Mouse (Mus musculus): ENCODE data around the gene Gm49368. TPM values are rescaled to one million over a fixed set of nuclear protein-coding genes. Genes with fewer than 3 reads are reported as not detected.

Gene Gm49368
- total and polyA plus RNA-seq, 3 experiments: 0.23 TPM; not detected in 2

- no peaks in the 10 kb centered on the region for H3K36me3 ChIP-seq (ENCODE audit: control insufficient read depth, insufficient read depth, low read length)
- TF ChIP-seq EP300 (IDR thresholded peaks at IDR 0.05; ENCODE audit: insufficient read depth, low read depth, low read length) (no peak), CTCF (IDR thresholded peaks at IDR 0.05) (no peak), POLR2A (IDR thresholded peaks at IDR 0.05; ENCODE audit: insufficient read depth, low read depth, low read length) (no peak)
- no peak overlapping the region for H3K4me3 ChIP-seq
- intact Hi-C loops (cut with DNase I): no loop called here
- 58% methylated on average over 4 of the region's 4 CpGs for WGBS
- H3K27me3 ChIP-seq (ENCODE audit: control insufficient read depth, insufficient read depth, low read length): no peaks in the 10 kb centered on the region
- DNase-seq: no peak
- H3K9ac ChIP-seq (ENCODE audit: low read depth, low read length): no peak overlapping the region
- H3K4me1 ChIP-seq (ENCODE audit: control insufficient read depth, insufficient read depth, low read length): no peaks in the 10 kb centered on the region
- H3K79me2 ChIP-seq (replicated peaks; ENCODE audit: control insufficient read depth, insufficient read depth, low read length): no peaks in the 10 kb centered on the region; the same call in 1 of the 2 replicates
- H3K27ac ChIP-seq: no peak overlapping the region
Observed at GRCm38 (mm10) chr7:128071816-128072215, 9.3 kb downstream of the Gm49368 start.

- TF ChIP-seq EP300 (IDR thresholded peaks at IDR 0.05; ENCODE audit: insufficient read depth, low read depth, low read length) (no peak), CTCF (IDR thresholded peaks at IDR 0.05) (no peak), POLR2A (IDR thresholded peaks at IDR 0.05; ENCODE audit: insufficient read depth, low read depth, low read length) (no peak)
- Histone ChIP-seq H3K36me3 (ENCODE audit: control insufficient read depth, insufficient read depth, low read length) (no peaks in the 10 kb centered on the region), H3K4me1 (ENCODE audit: control insufficient read depth, insufficient read depth, low read length) (no peaks in the 10 kb centered on the region), H3K27me3 (ENCODE audit: control insufficient read depth, insufficient read depth, low read length) (no peaks in the 10 kb centered on the region), H3K9ac (ENCODE audit: low read depth, low read length) (no peak overlapping the region), H3K79me2 (replicated peaks; ENCODE audit: control insufficient read depth, insufficient read depth, low read length) (no peaks in the 10 kb centered on the region), H3K27ac (no peak overlapping the region), H3K4me3 (no peak overlapping the region)
- WGBS: 87% methylated on average over 8 of the region's 8 CpGs
- DNase-seq: no peak
- intact Hi-C loops (cut with DNase I): no loop called here
Observed at GRCm38 (mm10) chr7:128080012-128080411, 17.5 kb downstream of the Gm49368 start.

- Histone ChIP-seq H3K4me1 (ENCODE audit: control insufficient read depth, insufficient read depth, low read length) (no peaks in the 10 kb centered on the region), H3K27ac (no peak overlapping the region), H3K79me2 (replicated peaks; ENCODE audit: control insufficient read depth, insufficient read depth, low read length) (no peaks in the 10 kb centered on the region), H3K4me3 (no peak overlapping the region), H3K9ac (ENCODE audit: low read depth, low read length) (no peak overlapping the region), H3K27me3 (ENCODE audit: control insufficient read depth, insufficient read depth, low read length) (no peaks in the 10 kb centered on the region), H3K36me3 (ENCODE audit: control insufficient read depth, insufficient read depth, low read length) (no peaks in the 10 kb centered on the region)
- 71% methylated on average over 7 of the region's 7 CpGs for WGBS
- DNase-seq: no peak
- intact Hi-C loops (cut with DNase I): no loop called here
- TF ChIP-seq POLR2A (IDR thresholded peaks at IDR 0.05; ENCODE audit: insufficient read depth, low read depth, low read length): no peak
- TF ChIP-seq CTCF (IDR thresholded peaks at IDR 0.05): no peak
- no peak for TF ChIP-seq EP300 (IDR thresholded peaks at IDR 0.05; ENCODE audit: insufficient read depth, low read depth, low read length)
Observed at GRCm38 (mm10) chr7:128089141-128089540, 26.7 kb downstream of the Gm49368 start.

DNA sequence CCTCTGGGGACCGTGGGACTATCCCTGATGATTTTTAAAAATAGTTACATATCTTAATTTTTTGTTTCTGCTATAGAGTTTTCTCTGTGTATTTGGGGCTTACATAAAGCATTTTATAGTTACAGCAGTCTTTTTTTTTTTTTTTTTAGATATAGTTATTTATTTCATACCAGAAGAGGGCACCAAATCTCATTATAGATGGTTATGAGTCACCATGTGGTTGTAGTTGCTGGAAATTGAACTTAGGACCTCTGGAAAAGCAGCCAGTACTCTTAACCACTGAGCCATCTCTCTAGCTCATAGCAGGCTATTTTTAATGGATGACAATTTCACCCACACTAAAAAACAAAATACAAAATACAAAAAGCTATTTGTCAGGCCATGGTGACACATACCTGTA is 35.7 kb downstream of the Gm49368 start:
- Histone ChIP-seq H3K36me3 (ENCODE audit: control insufficient read depth, insufficient read depth, low read length) (no peaks in the 10 kb centered on the region), H3K27ac (no peak overlapping the region), H3K27me3 (ENCODE audit: control insufficient read depth, insufficient read depth, low read length) (no peaks in the 10 kb centered on the region), H3K79me2 (replicated peaks; ENCODE audit: control insufficient read depth, insufficient read depth, low read length) (no peaks in the 10 kb centered on the region), H3K4me1 (ENCODE audit: control insufficient read depth, insufficient read depth, low read length) (no peaks in the 10 kb centered on the region), H3K4me3 (no peak overlapping the region), H3K9ac (ENCODE audit: low read depth, low read length) (no peak overlapping the region)
- intact Hi-C loops (cut with DNase I): no loop called here
- no peak for DNase-seq
- TF ChIP-seq EP300 (IDR thresholded peaks at IDR 0.05; ENCODE audit: insufficient read depth, low read depth, low read length) (no peak), CTCF (IDR thresholded peaks at IDR 0.05) (peak; percentile 35), POLR2A (IDR thresholded peaks at IDR 0.05; ENCODE audit: insufficient read depth, low read depth, low read length) (no peak)
- WGBS: 85% methylated on average over 1 of the region's 1 CpGs

- Histone ChIP-seq H3K4me3 (no peak overlapping the region), H3K27me3 (ENCODE audit: control insufficient read depth, insufficient read depth, low read length) (no peaks in the 10 kb centered on the region), H3K79me2 (replicated peaks; ENCODE audit: control insufficient read depth, insufficient read depth, low read length) (no peaks in the 10 kb centered on the region), H3K9ac (ENCODE audit: low read depth, low read length) (no peak overlapping the region), H3K4me1 (ENCODE audit: control insufficient read depth, insufficient read depth, low read length) (no peaks in the 10 kb centered on the region), H3K27ac (no peak overlapping the region), H3K36me3 (ENCODE audit: control insufficient read depth, insufficient read depth, low read length) (no peaks in the 10 kb centered on the region)
- intact Hi-C loops (cut with DNase I): loop anchor here (1.0 kb wide), 1 partner anchor 107 kb away; no protein-coding TSS in a partner anchor
- TF ChIP-seq CTCF (IDR thresholded peaks at IDR 0.05) (peak; percentile 35), POLR2A (IDR thresholded peaks at IDR 0.05; ENCODE audit: insufficient read depth, low read depth, low read length) (no peak), EP300 (IDR thresholded peaks at IDR 0.05; ENCODE audit: insufficient read depth, low read depth, low read length) (no peak)
- 58% methylated on average over 2 of the region's 2 CpGs for WGBS
- DNase-seq: no peak
Observed at GRCm38 (mm10) chr7:128100742-128101357, 38.4 kb downstream of the Gm49368 start.

- Histone ChIP-seq H3K79me2 (replicated peaks; ENCODE audit: control insufficient read depth, insufficient read depth, low read length) (no peaks in the 10 kb centered on the region), H3K36me3 (ENCODE audit: control insufficient read depth, insufficient read depth, low read length) (no peaks in the 10 kb centered on the region), H3K27ac (no peak overlapping the region), H3K4me1 (ENCODE audit: control insufficient read depth, insufficient read depth, low read length) (no peaks in the 10 kb centered on the region), H3K4me3 (no peak overlapping the region), H3K27me3 (ENCODE audit: control insufficient read depth, insufficient read depth, low read length) (no peaks in the 10 kb centered on the region), H3K9ac (ENCODE audit: low read depth, low read length) (no peak overlapping the region)
- WGBS: 42% methylated on average over 4 of the region's 4 CpGs
- intact Hi-C loops (cut with DNase I): no loop called here
- no peak for DNase-seq
- TF ChIP-seq EP300 (IDR thresholded peaks at IDR 0.05; ENCODE audit: insufficient read depth, low read depth, low read length): no peak
- no peak for TF ChIP-seq POLR2A (IDR thresholded peaks at IDR 0.05; ENCODE audit: insufficient read depth, low read depth, low read length)
- peak; percentile 36 for TF ChIP-seq CTCF (IDR thresholded peaks at IDR 0.05)
Observed at GRCm38 (mm10) chr7:128105246-128105645, 42.8 kb downstream of the Gm49368 start.
